Mouse (Mus musculus) stomach, embryonic 14.5 days (tissue): ENCODE data around the gene Luc7l3. TPM values are rescaled to one million over a fixed set of nuclear protein-coding genes. Genes with fewer than 3 reads are reported as not detected.

ENCODE experiments used
- ATAC-seq: fragments of 200-750 bp; cut with Nextera tagmentation; 2 replicates; pipeline ENCODE4 v1.8.0; 2017; ENCODE audit warnings: low read depth, moderate TSS enrichment; ENCODE audit not compliant: insufficient number of reproducible peaks, insufficient read depth, low FRiP score
- H3K27ac ChIP-seq: fragments of 300-500 bp; sonication (generic); 2 replicates; pipeline ENCODE4 v1.5.1; 2014; ENCODE audit warnings: mild to moderate bottlenecking, low read length, moderate library complexity, mixed read lengths
- H3K27me3 ChIP-seq: fragments of 300-500 bp; sonication (generic); 2 replicates; pipeline ENCODE4 v1.6.1; 2014; ENCODE audit warnings: low read length, control low read depth, mixed read lengths; ENCODE audit not compliant: control insufficient read depth, insufficient read depth
- H3K36me3 ChIP-seq: fragments of 300-500 bp; sonication (generic); 2 replicates; pipeline ENCODE4 v1.6.1; 2014; ENCODE audit warnings: mild to moderate bottlenecking, control low read depth, low read length, moderate library complexity, mixed read lengths; ENCODE audit not compliant: control insufficient read depth, insufficient read depth
- H3K4me1 ChIP-seq: fragments of 300-500 bp; sonication (generic); 2 replicates; pipeline ENCODE4 v1.6.1; 2014; ENCODE audit warnings: low read length, control low read depth, mixed read lengths; ENCODE audit not compliant: control insufficient read depth, insufficient read depth
- H3K4me2 ChIP-seq: fragments of 300-500 bp; sonication (generic); replicated peaks from 2 replicates; pipeline ENCODE4 v1.6.1; 2014; ENCODE audit warnings: low read depth, low read length, control low read depth
- H3K4me3 ChIP-seq: fragments of 300-500 bp; sonication (generic); 2 replicates; pipeline ENCODE4 v1.5.1; 2014; ENCODE audit warnings: low read depth, low read length, control low read depth
- H3K9ac ChIP-seq: fragments of 300-500 bp; sonication (generic); replicated peaks from 2 replicates; pipeline ENCODE4 v1.6.1; 2014; ENCODE audit warnings: low read depth, mild to moderate bottlenecking, control low read depth, low read length, moderate library complexity, mixed read lengths
- H3K9me3 ChIP-seq: fragments of 300-500 bp; sonication (generic); 2 replicates; pipeline ENCODE4 v1.6.1; 2016; ENCODE audit warnings: low read depth, low read length, control low read depth; ENCODE audit not compliant: control insufficient read depth
- WGBS: fragments of 180-500 bp; shearing (Covaris S2); extraction: QIAGEN DNeasy Blood & Tissue Kit; methylation state at CpG from one replicate; pipeline ENCODE4 v1.1.7; 2014; 5-methylcytosine and 5-hydroxymethylcytosine counted together
- polyA plus RNA-seq: library from polyadenylated mRNA; unstranded; fragments of >200 nt; fragmentation: Nextera tagmentation; extraction: Ambion mirVana; gene quantifications from 2 replicates; pipeline ENCODE4 v1.2.1, GENCODE M21; 2014

The Luc7l3 gene
- polyA plus RNA-seq, 1 experiment from 2014 or later, result 116 TPM

DNA sequence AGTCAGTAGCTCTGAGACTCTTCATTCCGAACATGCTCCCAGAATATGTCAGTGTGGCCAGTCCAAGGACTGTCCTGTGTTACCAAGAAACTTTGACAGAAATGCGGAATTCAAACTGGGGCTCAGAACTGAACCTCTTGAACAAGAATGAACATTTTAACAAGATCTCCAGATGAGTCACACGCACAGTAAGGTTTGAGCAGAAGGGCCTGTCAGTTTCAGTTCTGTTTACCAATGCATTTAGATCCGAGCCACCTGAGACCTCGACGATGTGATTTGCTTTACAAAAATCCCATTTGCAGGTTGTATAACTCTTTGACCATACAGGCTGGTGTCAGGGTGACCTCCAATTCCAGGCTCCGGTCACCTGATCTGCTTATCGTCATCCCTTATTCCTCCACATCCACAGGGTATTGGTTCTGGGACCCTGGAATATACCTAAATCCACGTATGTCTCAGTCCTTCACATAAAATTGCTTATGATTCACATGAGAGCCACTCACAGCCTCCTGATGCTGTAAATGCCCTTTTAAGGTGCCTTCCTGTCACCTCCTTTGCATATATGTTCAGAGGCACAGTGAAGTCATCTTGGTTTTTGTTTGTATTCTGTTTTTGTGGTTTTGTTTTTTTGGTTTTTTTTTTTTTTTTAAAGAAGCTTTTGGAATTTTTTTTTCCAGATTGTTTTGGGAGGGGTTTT, 33.9 kb upstream of the Luc7l3 start:
- no peaks in the 10 kb centered on the region for H3K27me3 ChIP-seq
- ATAC-seq, result no peak

DNA sequence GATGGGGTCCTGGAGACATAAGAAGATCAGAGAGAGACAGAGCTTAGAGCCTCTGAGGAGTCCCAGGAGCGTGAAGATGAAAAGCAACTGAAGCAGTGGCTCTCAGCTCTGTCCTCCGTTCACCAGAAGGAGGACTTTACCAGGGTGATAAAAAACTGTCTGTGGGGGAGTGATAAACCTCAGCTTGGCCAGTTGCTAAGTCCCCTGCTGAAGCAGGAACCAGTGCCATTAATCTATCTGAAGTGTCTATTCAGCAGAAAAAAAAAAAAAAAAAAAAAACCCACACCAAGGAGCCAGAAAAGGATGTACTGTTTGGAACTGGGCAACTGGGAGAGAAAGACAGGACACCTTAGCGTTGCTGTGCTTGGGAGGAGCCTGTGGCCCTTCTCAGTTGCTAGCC, 29.3 kb upstream of the Luc7l3 start:
- no peak overlapping the region for H3K4me2 ChIP-seq
- H3K4me3 ChIP-seq, result no peak overlapping the region
- no peaks in the 10 kb centered on the region for H3K36me3 ChIP-seq
- no peaks in the 10 kb centered on the region for H3K9me3 ChIP-seq
- H3K27me3 ChIP-seq, result no peaks in the 10 kb centered on the region
- peaks cover 15% of the 10 kb centered on the region for H3K4me1 ChIP-seq
- no peak overlapping the region for H3K27ac ChIP-seq
- no peak overlapping the region for H3K9ac ChIP-seq
- 18% methylated on average over 3 of the region's 3 CpGs for WGBS
- ATAC-seq, result no peak

More for the DNA sequence above, 33.9 kb upstream of the Luc7l3 start:
- H3K4me2 ChIP-seq, result no peak overlapping the region
- no peak overlapping the region for H3K9ac ChIP-seq
- H3K27ac ChIP-seq, result no peak overlapping the region
- H3K4me1 ChIP-seq, result no peaks in the 10 kb centered on the region
- 67% methylated on average over 9 of the region's 9 CpGs for WGBS
- H3K36me3 ChIP-seq, result no peaks in the 10 kb centered on the region
- no peaks in the 10 kb centered on the region for H3K9me3 ChIP-seq
- H3K4me3 ChIP-seq, result no peak overlapping the region

GRCm38 (mm10) chr11:94350337-94350736, 28.5 kb upstream of the Luc7l3 start:
- Histone ChIP-seq H3K27ac (no peak overlapping the region), H3K4me2 (no peak overlapping the region), H3K9me3 (no peaks in the 10 kb centered on the region), H3K36me3 (no peaks in the 10 kb centered on the region), H3K27me3 (no peaks in the 10 kb centered on the region), H3K4me1 (peaks cover 18% of the 10 kb centered on the region), H3K4me3 (no peak overlapping the region), H3K9ac (no peak overlapping the region)
- no peak for ATAC-seq
- WGBS, result 72% methylated on average over 1 of the region's 1 CpGs

- no peaks in the 10 kb centered on the region for H3K9me3 ChIP-seq
- WGBS, result 87% methylated on average over 2 of the region's 2 CpGs
- no peak overlapping the region for H3K9ac ChIP-seq
- H3K27me3 ChIP-seq, result no peaks in the 10 kb centered on the region
- peaks cover 19% of the 10 kb centered on the region for H3K4me1 ChIP-seq
- H3K27ac ChIP-seq, result no peak overlapping the region
- H3K36me3 ChIP-seq, result no peaks in the 10 kb centered on the region
- no peak overlapping the region for H3K4me2 ChIP-seq
- ATAC-seq, result no peak
- H3K4me3 ChIP-seq, result no peak overlapping the region
Observed at GRCm38 (mm10) chr11:94349839-94350238, 28.1 kb upstream of the Luc7l3 start.

GRCm38 (mm10) chr11:94347063-94347575, 25.3 kb upstream of the Luc7l3 start:
- Histone ChIP-seq H3K4me2 (no peak overlapping the region), H3K9me3 (no peaks in the 10 kb centered on the region), H3K36me3 (no peaks in the 10 kb centered on the region), H3K4me1 (peaks cover 42% of the 10 kb centered on the region), H3K9ac (no peak overlapping the region), H3K27me3 (no peaks in the 10 kb centered on the region), H3K27ac (peak overlapping the region; percentile 74), H3K4me3 (no peak overlapping the region)
- WGBS, result 59% methylated on average over 7 of the region's 7 CpGs
- no peak for ATAC-seq

DNA sequence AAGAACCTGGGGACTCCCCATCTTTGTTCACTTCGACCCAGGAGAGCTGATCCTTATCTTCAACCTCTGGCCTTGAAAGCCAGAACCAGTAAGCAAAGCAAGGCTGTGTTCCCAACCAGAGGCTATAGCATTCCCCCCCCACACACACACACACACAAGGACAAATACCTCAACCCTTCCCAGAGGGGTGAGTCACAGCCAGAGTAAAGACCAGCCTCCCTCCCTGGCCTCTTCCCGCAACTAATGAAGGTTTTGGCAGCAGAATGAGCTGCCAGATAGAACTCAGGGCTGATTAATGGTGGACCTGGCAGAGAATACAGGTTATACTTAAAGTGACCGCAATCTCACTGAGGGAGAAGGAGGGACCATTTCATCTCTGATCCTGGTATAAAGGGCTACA, 24.8 kb upstream of the Luc7l3 start:
- peaks cover 46% of the 10 kb centered on the region for H3K4me1 ChIP-seq
- no peak overlapping the region for H3K4me2 ChIP-seq
- 22% methylated on average over 3 of the region's 3 CpGs for WGBS
- peak; percentile 79; the same call in 1 of the 2 replicates for ATAC-seq
- H3K9ac ChIP-seq, result no peak overlapping the region
- peak overlapping the region; percentile 74; the same call in 1 of the 2 replicates for H3K27ac ChIP-seq
- no peaks in the 10 kb centered on the region for H3K27me3 ChIP-seq
- no peak overlapping the region for H3K4me3 ChIP-seq
- H3K36me3 ChIP-seq, result no peaks in the 10 kb centered on the region
- H3K9me3 ChIP-seq, result no peaks in the 10 kb centered on the region

DNA sequence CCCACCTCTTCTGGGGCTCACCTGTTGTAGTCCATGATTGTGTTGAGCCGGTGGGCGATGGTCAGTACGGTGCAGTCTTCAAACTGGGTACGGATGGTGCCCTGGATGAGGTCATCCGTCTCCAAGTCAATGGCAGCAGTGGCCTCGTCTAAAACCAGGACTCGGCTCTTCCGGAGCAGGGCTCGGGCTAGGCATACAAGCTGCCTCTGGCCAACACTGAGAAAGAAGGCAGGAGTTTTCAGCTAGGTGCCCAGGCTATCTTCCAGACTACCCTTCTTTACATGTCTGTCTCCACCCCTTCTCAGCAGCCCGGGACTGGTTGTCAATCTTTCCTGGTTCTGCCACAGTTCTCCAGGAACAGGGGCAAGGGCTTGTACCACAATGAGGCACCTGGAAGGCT, 24.1 kb upstream of the Luc7l3 start:
- WGBS, result 71% methylated on average over 10 of the region's 10 CpGs
- no peak for ATAC-seq
- no peaks in the 10 kb centered on the region for H3K9me3 ChIP-seq
- H3K4me1 ChIP-seq, result peaks cover 46% of the 10 kb centered on the region
- H3K4me3 ChIP-seq, result no peak overlapping the region
- H3K36me3 ChIP-seq, result no peaks in the 10 kb centered on the region
- H3K27me3 ChIP-seq, result no peaks in the 10 kb centered on the region
- H3K27ac ChIP-seq, result peak overlapping the region; percentile 22; the same call in 1 of the 2 replicates
- no peak overlapping the region for H3K4me2 ChIP-seq
- no peak overlapping the region for H3K9ac ChIP-seq

DNA sequence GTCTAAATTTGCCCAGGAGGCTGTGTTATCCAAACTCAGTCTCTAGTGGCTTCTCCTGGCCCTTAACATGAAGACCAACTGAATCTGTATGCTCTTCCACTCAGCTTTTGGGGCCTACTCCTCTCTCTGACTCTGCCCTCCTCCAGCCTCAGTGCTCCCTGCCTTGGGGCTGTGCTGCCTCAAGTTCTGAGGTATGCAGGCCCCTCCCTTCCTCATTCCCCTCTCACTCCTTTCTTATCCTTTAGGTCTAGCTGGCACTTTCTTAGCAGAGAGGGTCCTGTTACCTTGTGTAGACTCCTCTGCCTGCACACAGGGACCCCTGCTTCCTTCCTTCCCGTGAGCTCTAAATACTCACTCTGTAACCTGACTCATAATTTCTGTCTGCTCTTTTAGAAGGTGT, 22.7 kb upstream of the Luc7l3 start:
- Histone ChIP-seq H3K9ac (no peak overlapping the region), H3K27ac (no peak overlapping the region)

GRCm38 (mm10) chr11:94343955-94344358, 22.2 kb upstream of the Luc7l3 start:
- no peak for ATAC-seq
- WGBS, result 37% methylated on average over 5 of the region's 5 CpGs
- Histone ChIP-seq H3K27me3 (no peaks in the 10 kb centered on the region), H3K36me3 (peaks cover 8% of the 10 kb centered on the region), H3K4me1 (peaks cover 46% of the 10 kb centered on the region), H3K9ac (no peak overlapping the region), H3K4me2 (no peak overlapping the region), H3K4me3 (no peak overlapping the region), H3K9me3 (no peaks in the 10 kb centered on the region), H3K27ac (no peak overlapping the region)

More for the DNA sequence above, 22.7 kb upstream of the Luc7l3 start:
- no peak overlapping the region for H3K4me2 ChIP-seq
- ATAC-seq, result no peak
- WGBS, result 48% methylated on average over 1 of the region's 1 CpGs
- peaks cover 3% of the 10 kb centered on the region for H3K36me3 ChIP-seq
- H3K4me3 ChIP-seq, result no peak overlapping the region
- H3K9me3 ChIP-seq, result no peaks in the 10 kb centered on the region
- H3K27me3 ChIP-seq, result no peaks in the 10 kb centered on the region
- H3K4me1 ChIP-seq, result peaks cover 46% of the 10 kb centered on the region
